Mouse (Mus musculus) C2C12 (cell line): ENCODE data around the gene Pi4ka. TPM values are rescaled to one million over a fixed set of nuclear protein-coding genes. Genes with fewer than 3 reads are reported as not detected.

ENCODE experiments used
- H3K27me3 ChIP-seq: one replicate; pipeline ENCODE4 v1.6.1; 2011; ENCODE audit not compliant: control insufficient read depth, insufficient read depth, insufficient read length
- H3K36me3 ChIP-seq: one replicate; pipeline ENCODE4 v1.6.1; 2011; ENCODE audit not compliant: control insufficient read depth, insufficient read depth
- H3K4me3 ChIP-seq: one replicate; pipeline ENCODE4 v1.5.1; 2011; ENCODE audit warnings: mild to moderate bottlenecking, control low read depth; ENCODE audit not compliant: poor library complexity, insufficient read depth, severe bottlenecking
- H3K79me2 ChIP-seq: one replicate; pipeline ENCODE4 v1.6.1; 2011; ENCODE audit not compliant: control insufficient read depth, insufficient read depth
- H3K79me3 ChIP-seq: one replicate; pipeline ENCODE4 v1.6.1; 2011; ENCODE audit warnings: low read depth, control low read depth
- H3ac ChIP-seq: one replicate; pipeline ENCODE3; 2011; ENCODE audit warnings: low read depth; ENCODE audit not compliant: control insufficient read depth, insufficient read length
- CEBPB ChIP-seq: IDR thresholded peaks from one replicate; pipeline ENCODE4 v1.6.1; 2011; ENCODE audit warnings: low read depth, mild to moderate bottlenecking, control low read depth, moderate library complexity
- CTCF ChIP-seq: IDR thresholded peaks from one replicate; pipeline ENCODE4 v1.5.1; 2011; ENCODE audit not compliant: control insufficient read depth, insufficient read depth, insufficient read length
- FOSL1 ChIP-seq: IDR thresholded peaks from one replicate; pipeline ENCODE4 v1.8.0; 2011; ENCODE audit warnings: mild to moderate bottlenecking, low read length; ENCODE audit not compliant: poor library complexity, insufficient read depth, severe bottlenecking
- MAX ChIP-seq: IDR thresholded peaks from one replicate; pipeline ENCODE4 v1.6.1; 2011; ENCODE audit warnings: mild to moderate bottlenecking, control low read depth
- MYOD1 ChIP-seq: IDR thresholded peaks from one replicate; pipeline ENCODE4 v1.6.1; 2011; ENCODE audit warnings: low read depth; ENCODE audit not compliant: control insufficient read depth, insufficient read length
- MYOG ChIP-seq: IDR thresholded peaks from one replicate; pipeline ENCODE4 v1.6.1; 2011; ENCODE audit not compliant: control insufficient read depth, insufficient read length; ENCODE audit errors: extremely low read depth
- USF1 ChIP-seq: IDR thresholded peaks from one replicate; pipeline ENCODE4 v1.6.1; 2011; ENCODE audit warnings: low read depth, mild to moderate bottlenecking, control low read depth, moderate library complexity
- polyA plus RNA-seq: library from polyadenylated mRNA; unstranded; fragments of >200 nt; fragmentation: generic; extraction: Trizol; gene quantifications from one replicate; pipeline ENCODE4 v1.2.1, GENCODE M21; 2012; ENCODE audit warnings: missing spikeins

Pi4ka gene
- polyA plus RNA-seq, 1 experiment = 39.5 TPM

DNA sequence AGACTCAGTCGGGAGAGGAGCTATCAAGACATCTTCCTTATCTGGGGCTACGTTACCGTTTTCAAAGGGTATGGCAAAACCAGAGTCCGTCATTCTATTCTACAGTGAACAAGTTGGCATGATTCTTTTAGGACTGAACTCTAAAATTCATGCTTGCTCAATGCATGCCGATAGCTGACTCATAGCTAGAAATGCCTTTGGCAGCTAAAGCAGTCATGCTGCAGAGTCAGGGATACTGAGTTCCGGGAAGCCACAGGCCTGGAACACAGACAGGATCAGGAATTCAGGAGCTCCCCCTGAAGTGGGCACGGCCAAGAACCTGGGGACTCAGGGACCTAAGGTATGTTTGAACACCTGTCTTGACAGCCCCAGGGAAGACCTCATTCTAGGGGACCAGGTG is 89.6 kb downstream of the Pi4ka start:
- Histone ChIP-seq H3K79me3 (no peaks in the 10 kb centered on the region), H3K27me3 (no peaks in the 10 kb centered on the region), H3K79me2 (no peaks in the 10 kb centered on the region), H3K36me3 (peaks cover 27% of the 10 kb centered on the region), H3ac (no peak overlapping the region), H3K4me3 (no peak overlapping the region)
- TF ChIP-seq FOSL1 = no peak
- TF ChIP-seq USF1 = no peak
- TF ChIP-seq CTCF = no peak
- TF ChIP-seq MYOG = no peak
- no peak for TF ChIP-seq MYOD1
- TF ChIP-seq CEBPB = no peak
- no peak for TF ChIP-seq MAX

GRCm38 (mm10) chr16:17312531-17312930 is 93.6 kb downstream of the Pi4ka start:
- Histone ChIP-seq H3K79me2 (no peaks in the 10 kb centered on the region), H3K36me3 (peaks cover 32% of the 10 kb centered on the region), H3K27me3 (no peaks in the 10 kb centered on the region), H3ac (no peak overlapping the region), H3K4me3 (no peak overlapping the region), H3K79me3 (no peaks in the 10 kb centered on the region)
- TF ChIP-seq MYOG = no peak

GRCm38 (mm10) chr16:17309036-17309435 is 97.1 kb downstream of the Pi4ka start:
- TF ChIP-seq MYOD1 = no peak
- Histone ChIP-seq H3K79me2 (no peaks in the 10 kb centered on the region), H3K36me3 (peaks cover 26% of the 10 kb centered on the region), H3K79me3 (no peaks in the 10 kb centered on the region), H3ac (no peak overlapping the region), H3K4me3 (no peak overlapping the region), H3K27me3 (no peaks in the 10 kb centered on the region)

GRCm38 (mm10) chr16:17307461-17307860 is 98.7 kb downstream of the Pi4ka start:
- Histone ChIP-seq H3K79me3 (no peaks in the 10 kb centered on the region), H3K36me3 (peaks cover 25% of the 10 kb centered on the region), H3K27me3 (no peaks in the 10 kb centered on the region), H3K79me2 (no peaks in the 10 kb centered on the region), H3K4me3 (no peak overlapping the region), H3ac (no peak overlapping the region)
- no peak for TF ChIP-seq FOSL1
- TF ChIP-seq MYOD1 = no peak
- no peak for TF ChIP-seq MAX
- no peak for TF ChIP-seq CEBPB
- no peak for TF ChIP-seq MYOG
- no peak for TF ChIP-seq USF1
- no peak for TF ChIP-seq CTCF

DNA sequence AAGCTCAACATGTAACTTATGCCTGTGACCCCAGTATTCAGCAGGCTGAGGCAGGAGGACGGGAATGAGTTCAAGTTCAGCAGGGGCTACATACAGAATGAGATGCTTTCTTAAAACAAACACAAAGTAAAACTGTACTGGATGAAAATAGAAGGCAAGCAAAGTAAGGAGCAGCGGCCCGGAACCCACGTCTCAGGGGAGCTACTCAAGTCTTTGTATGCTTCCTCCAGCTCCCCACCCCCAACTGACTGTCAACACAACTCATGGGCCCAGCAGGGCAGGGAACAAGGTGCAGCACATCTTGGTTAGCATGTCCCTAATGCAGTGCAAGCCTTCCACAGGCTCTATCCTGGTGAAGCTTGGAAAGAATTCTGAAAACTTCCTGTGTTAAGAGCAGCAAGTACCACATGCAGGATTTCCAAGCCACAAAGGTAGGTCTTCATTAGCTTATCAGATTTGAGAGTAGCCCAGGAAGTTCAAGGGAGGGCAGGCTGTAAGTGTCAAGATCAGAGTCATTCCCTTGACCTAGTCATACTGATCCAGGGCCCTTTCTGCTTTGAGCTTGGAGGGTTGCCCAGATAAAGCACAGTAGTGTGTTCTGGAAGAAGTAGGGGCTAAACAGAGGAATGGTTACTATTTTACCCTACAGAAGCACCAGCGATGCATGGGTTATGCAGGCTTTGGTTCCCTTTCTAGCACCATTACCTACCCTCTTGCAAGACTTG is 102.4 kb downstream of the Pi4ka start:
- Histone ChIP-seq H3K36me3 (peaks cover 34% of the 10 kb centered on the region), H3K79me2 (no peaks in the 10 kb centered on the region), H3K79me3 (no peaks in the 10 kb centered on the region), H3K4me3 (no peak overlapping the region), H3K27me3 (no peaks in the 10 kb centered on the region), H3ac (no peak overlapping the region)
- TF ChIP-seq MAX (no peak), MYOD1 (no peak), CEBPB (no peak), FOSL1 (no peak), MYOG (no peak), USF1 (no peak)

DNA sequence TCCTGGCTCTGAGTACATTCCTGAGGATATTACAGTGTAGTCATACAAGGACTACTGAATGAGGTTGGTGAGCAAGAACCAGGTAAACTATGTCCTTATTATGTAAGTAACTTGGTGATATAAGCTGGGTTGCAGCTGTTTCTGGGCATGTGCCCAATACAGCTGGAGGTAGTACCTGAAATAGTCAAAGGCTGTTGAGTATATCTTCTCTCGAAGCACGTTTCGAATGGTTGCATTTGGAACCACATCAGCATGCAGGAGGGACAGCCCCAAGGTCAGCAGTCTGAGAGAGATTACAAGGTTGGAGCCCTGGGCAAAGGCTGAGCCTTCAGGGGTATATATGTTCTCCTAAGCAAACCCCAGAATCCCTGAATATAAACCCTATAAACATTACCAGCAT is 105.3 kb downstream of the Pi4ka start:
- peaks cover 37% of the 10 kb centered on the region for H3K36me3 ChIP-seq

More for the DNA sequence above, 105.3 kb downstream of the Pi4ka start:
- no peak for TF ChIP-seq CEBPB
- H3K27me3 ChIP-seq = no peaks in the 10 kb centered on the region
- no peak overlapping the region for H3K4me3 ChIP-seq
- no peaks in the 10 kb centered on the region for H3K79me3 ChIP-seq
- H3ac ChIP-seq = no peak overlapping the region
- H3K79me2 ChIP-seq = no peaks in the 10 kb centered on the region
